Mouse (Mus musculus) liver, embryonic 14.5 days (tissue): ENCODE measurements around the gene Rnd2. TPM values are rescaled to one million over a fixed set of nuclear protein-coding genes. Genes with fewer than 3 reads are reported as not detected.

ENCODE experiments used
- ATAC-seq: fragments of 200-750 bp; cut with Nextera tagmentation; 2 replicates; pipeline ENCODE4 v1.8.0; 2017; ENCODE audit warnings: moderate number of reproducible peaks, mild to moderate bottlenecking, moderate library complexity; ENCODE audit not compliant: insufficient read depth
- DNase-seq, 3 experiments: peaks; one replicate each; pipeline ENCODE4 v3.0.0-alpha.2; 2012 to 2013; ENCODE audit warnings: low read depth in 3 of 3, low spot score in 3 of 3
- H3K27ac ChIP-seq: fragments of 300-500 bp; sonication (generic); 2 replicates; pipeline ENCODE4 v1.5.1; 2014; ENCODE audit warnings: moderate library complexity, mild to moderate bottlenecking, control low read depth, inconsistent platforms
- H3K27me3 ChIP-seq: fragments of 300-500 bp; sonication (generic); 2 replicates; pipeline ENCODE4 v1.6.1; 2014; ENCODE audit warnings: mild to moderate bottlenecking, low read length, moderate library complexity; ENCODE audit not compliant: control insufficient read depth, insufficient read depth
- H3K36me3 ChIP-seq: fragments of 300-500 bp; sonication (generic); replicated peaks from 2 replicates; pipeline ENCODE4 v1.6.1; 2014; ENCODE audit warnings: low read depth; ENCODE audit not compliant: control insufficient read depth, insufficient read depth
- H3K4me1 ChIP-seq, 2 experiments: fragments of 200-500 bp in 1 of 2; fragments of 300-500 bp in 1 of 2; sonication (generic) in 1 of 2; replicated peaks; 2 replicates each; pipeline ENCODE4 v1.6.1; 2012 to 2014; ENCODE audit warnings: antibody characterized with exemption in 1 of 2, inconsistent platforms in 1 of 2, low read length in 1 of 2; ENCODE audit not compliant: control insufficient read depth in 2 of 2, insufficient read depth in 2 of 2
- H3K4me2 ChIP-seq: fragments of 300-500 bp; sonication (generic); 2 replicates; pipeline ENCODE4 v1.6.1; 2014; ENCODE audit warnings: low read depth, mild to moderate bottlenecking, control low read depth, moderate library complexity
- H3K4me3 ChIP-seq, 2 experiments: fragments of 200-500 bp in 1 of 2; fragments of 300-500 bp in 1 of 2; sonication (generic) in 1 of 2; 2 replicates each; pipeline ENCODE4 v1.5.1; 2012 to 2014; ENCODE audit warnings: low read depth in 2 of 2, low read length in 2 of 2, mild to moderate bottlenecking in 2 of 2, control low read depth in 1 of 2, inconsistent platforms in 1 of 2, moderate library complexity in 1 of 2; ENCODE audit not compliant: insufficient read depth in 1 of 2
- H3K9ac ChIP-seq: fragments of 300-500 bp; sonication (generic); replicated peaks from 2 replicates; pipeline ENCODE4 v1.6.1; 2014; ENCODE audit warnings: mild to moderate bottlenecking, control low read depth, moderate library complexity
- H3K9me3 ChIP-seq: fragments of 300-500 bp; sonication (generic); 2 replicates; pipeline ENCODE4 v1.6.1; 2016; ENCODE audit warnings: low read length, mixed read lengths; ENCODE audit not compliant: control insufficient read depth
- CTCF ChIP-seq: IDR thresholded peaks from 2 replicates; pipeline ENCODE4 v1.5.1; 2016; ENCODE audit warnings: antibody characterized with exemption, low read depth, control low read depth
- EP300 ChIP-seq: IDR thresholded peaks from 2 replicates; pipeline ENCODE4 v1.6.1; 2016; ENCODE audit warnings: antibody characterized with exemption, low read depth
- WGBS: fragments of 180-500 bp; shearing (Covaris S2); extraction: QIAGEN DNeasy Blood & Tissue Kit; methylation state at CpG from one replicate; pipeline ENCODE4 v1.1.7; 2014; ENCODE audit not compliant: insufficient replicate concordance; 5-methylcytosine and 5-hydroxymethylcytosine counted together
- polyA plus RNA-seq, 2 experiments: library from polyadenylated mRNA; depleted of rRNA in 1 of 2; stranded (reverse) in 1 of 2; unstranded in 1 of 2; fragments of >200 nt; fragmentation: Nextera tagmentation in 1 of 2; extraction: Ambion mirVana in 1 of 2; gene quantifications; 2 replicates each; pipeline versions ENCODE4 v1.2.1 to v1.2.3; 2012 to 2014

Rnd2 gene
- polyA plus RNA-seq, 2 experiments: 1.2 to 2.9 TPM

DNA sequence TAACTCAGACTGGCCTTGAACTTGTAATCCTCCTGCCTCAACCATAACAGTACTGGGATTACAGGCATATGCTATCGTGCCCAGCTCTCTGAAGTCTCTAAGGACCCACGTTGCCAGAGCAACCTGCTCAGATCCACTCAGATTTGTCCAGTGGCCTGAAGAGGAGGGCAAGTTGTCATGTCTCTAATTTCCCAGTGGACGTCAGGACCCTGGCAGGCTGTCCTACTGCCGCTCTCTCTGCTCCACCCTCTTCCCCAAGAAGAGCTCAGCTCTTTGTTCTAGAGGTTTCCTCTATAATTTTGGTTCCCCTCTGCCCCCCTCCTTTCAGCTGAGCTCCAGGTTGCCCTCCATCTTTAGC lies 12.4 kb downstream of the Rnd2 start:
- TF ChIP-seq EP300 (no peak), CTCF (no peak)
- WGBS: 55% methylated on average over 4 of the region's 4 CpGs

DNA sequence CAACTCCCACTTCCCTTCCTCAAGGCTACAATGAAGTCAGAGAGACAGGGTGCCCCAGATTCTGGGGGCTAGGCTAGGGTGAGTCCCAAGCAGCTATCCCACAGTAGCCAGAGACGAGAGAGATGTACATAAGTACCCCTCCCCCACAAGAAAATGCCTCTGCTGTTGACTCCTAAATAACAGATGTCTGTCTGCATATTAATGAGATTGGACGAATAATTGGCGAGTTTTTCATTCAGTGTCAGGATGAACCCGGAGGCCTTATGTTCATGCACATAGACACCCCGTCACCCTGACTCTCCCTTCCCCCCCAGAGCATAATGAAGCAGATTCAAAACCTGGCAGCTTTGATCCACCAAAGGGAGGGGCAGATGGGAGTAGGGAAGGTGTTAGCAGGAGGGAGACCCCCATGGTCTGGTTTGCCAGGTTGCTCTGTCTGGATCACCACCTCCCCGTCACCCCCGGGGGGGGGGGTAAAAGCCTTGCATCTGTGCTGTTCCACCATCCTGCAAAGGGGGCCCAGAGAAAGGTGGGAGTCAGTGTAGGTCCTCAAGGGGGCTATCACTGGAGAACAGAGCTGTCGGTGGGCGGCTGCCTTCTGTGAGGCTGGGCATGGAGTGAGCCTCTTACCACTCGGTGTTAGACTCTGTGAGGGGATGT lies 12.9 kb downstream of the Rnd2 start:
- no peak overlapping the region for H3K27ac ChIP-seq
- DNase-seq (no peak), ATAC-seq (no peak)
- H3K4me2 ChIP-seq: no peak overlapping the region
- H3K9ac ChIP-seq: no peak overlapping the region
- H3K36me3 ChIP-seq: no peaks in the 10 kb centered on the region
- no peaks in the 10 kb centered on the region for H3K9me3 ChIP-seq
- TF ChIP-seq CTCF (no peak), EP300 (no peak)
- H3K4me1 ChIP-seq: peaks cover 4 to 14% of the 10 kb centered on the region in 2 experiments; a peak in 3 of 4 replicates
- no peak overlapping the region for H3K4me3 ChIP-seq
- WGBS: 63% methylated on average over 10 of the region's 10 CpGs
- no peaks in the 10 kb centered on the region for H3K27me3 ChIP-seq

More for the DNA sequence above, 12.4 kb downstream of the Rnd2 start:
- H3K36me3 ChIP-seq: no peaks in the 10 kb centered on the region
- peaks cover 4 to 14% of the 10 kb centered on the region in 2 experiments; a peak in 3 of 4 replicates for H3K4me1 ChIP-seq
- H3K9me3 ChIP-seq: no peaks in the 10 kb centered on the region
- no peak overlapping the region for H3K4me3 ChIP-seq
- no peak overlapping the region for H3K9ac ChIP-seq
- H3K27me3 ChIP-seq: no peaks in the 10 kb centered on the region
- ATAC-seq (no peak), DNase-seq (no peak)
- H3K4me2 ChIP-seq: no peak overlapping the region
- H3K27ac ChIP-seq: no peak overlapping the region

DNA sequence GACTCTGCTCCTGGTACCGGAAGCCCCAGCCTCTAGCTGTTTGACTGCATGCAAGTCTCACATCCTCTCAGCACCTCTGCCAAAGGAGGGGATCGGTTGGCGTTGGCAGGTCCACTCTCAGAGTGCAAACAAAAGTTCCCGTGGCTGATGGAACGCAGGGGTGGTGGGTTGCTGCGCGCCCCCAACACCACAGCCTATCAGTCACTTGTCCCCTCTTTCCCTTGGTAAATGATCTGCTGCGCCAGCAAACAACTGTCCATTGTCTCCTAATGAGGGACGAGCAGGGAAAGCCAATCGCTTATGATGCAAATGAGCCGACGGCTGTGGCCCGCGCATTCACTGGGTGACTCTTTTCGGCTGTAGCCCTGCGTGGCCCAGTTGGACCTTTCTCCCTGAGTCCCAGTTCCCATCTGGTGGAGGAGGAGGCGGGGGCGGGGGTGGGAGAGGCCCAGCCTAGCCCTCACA lies 14.4 kb downstream of the Rnd2 start:
- H3K27ac ChIP-seq: no peak overlapping the region
- H3K27me3 ChIP-seq: no peaks in the 10 kb centered on the region
- DNase-seq (no peak), ATAC-seq (no peak)
- peaks cover 11 to 19% of the 10 kb centered on the region in 2 experiments for H3K4me1 ChIP-seq
- TF ChIP-seq EP300 (no peak), CTCF (no peak)
- no peaks in the 10 kb centered on the region for H3K9me3 ChIP-seq
- no peak overlapping the region for H3K4me3 ChIP-seq
- no peaks in the 10 kb centered on the region for H3K36me3 ChIP-seq
- 33% methylated on average over 18 of the region's 18 CpGs for WGBS
- H3K9ac ChIP-seq: no peak overlapping the region
- H3K4me2 ChIP-seq: no peak overlapping the region

DNA sequence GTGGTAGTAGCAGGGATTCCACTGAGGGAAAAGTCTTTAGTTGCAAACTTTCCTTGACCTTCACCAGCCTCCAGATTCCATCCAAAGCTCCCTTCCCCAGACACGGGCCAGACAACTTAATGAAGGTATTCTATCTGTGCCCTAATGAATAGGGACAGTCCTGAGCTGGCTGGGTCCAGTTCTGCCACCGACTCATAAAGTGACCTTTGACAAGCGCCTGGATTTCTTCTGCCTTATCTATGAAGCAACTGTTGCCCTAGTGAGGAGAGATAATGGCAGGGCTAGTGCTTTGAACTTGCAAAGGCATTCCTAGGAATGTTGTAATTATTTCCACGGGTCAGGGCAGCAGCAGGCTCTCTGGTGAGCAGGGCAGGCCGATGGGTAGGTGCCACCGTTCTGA lies 16.1 kb downstream of the Rnd2 start:
- TF ChIP-seq EP300 (no peak), CTCF (no peak)
- Histone ChIP-seq H3K27ac (no peak overlapping the region), H3K9ac (no peak overlapping the region), H3K9me3 (no peaks in the 10 kb centered on the region), H3K27me3 (no peaks in the 10 kb centered on the region), H3K4me2 (no peak overlapping the region), H3K36me3 (no peaks in the 10 kb centered on the region), H3K4me1 (peaks cover 28 to 35% of the 10 kb centered on the region in 2 experiments), H3K4me3 (no peak overlapping the region)
- ATAC-seq: no peak
- DNase-seq: no peak
- 36% methylated on average over 6 of the region's 6 CpGs for WGBS

DNA sequence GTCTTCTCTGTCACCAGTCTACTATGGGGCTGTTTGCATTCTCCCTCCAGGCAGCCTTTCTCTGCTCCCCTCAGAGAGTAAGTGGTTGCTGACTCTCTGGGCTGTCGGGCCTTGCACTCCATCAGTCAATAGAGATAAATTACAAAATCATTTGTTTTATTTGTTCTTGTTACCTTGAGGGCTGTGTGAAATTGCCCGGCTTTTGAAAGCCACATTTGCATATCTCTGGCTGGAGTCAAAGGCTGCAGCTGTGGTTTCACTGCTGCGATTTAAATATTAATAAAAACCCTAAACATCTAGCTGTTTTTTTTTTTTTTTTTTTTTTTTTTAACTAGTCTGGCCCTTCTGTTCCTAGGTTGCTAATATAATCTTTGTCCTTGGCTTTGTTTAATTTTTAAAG lies 19.0 kb downstream of the Rnd2 start:
- no peak overlapping the region for H3K9ac ChIP-seq
- no peak overlapping the region for H3K27ac ChIP-seq
- peak overlapping the region; percentile 42; the same call in 1 of the 2 replicates for H3K4me2 ChIP-seq
- no peak overlapping the region for H3K4me3 ChIP-seq
- TF ChIP-seq EP300 (no peak), CTCF (no peak)
- ATAC-seq: no peak
- H3K9me3 ChIP-seq: no peaks in the 10 kb centered on the region
- no peak for DNase-seq
- peaks cover 19% of the 10 kb centered on the region for H3K36me3 ChIP-seq
- 21% methylated on average over 3 of the region's 3 CpGs for WGBS
- no peaks in the 10 kb centered on the region for H3K27me3 ChIP-seq
- peaks cover 34 to 45% of the 10 kb centered on the region in 2 experiments for H3K4me1 ChIP-seq
